Mouse (Mus musculus) limb, embryonic 10.5 days (tissue): ENCODE measurements around the gene Slc35f4. TPM values are rescaled to one million over a fixed set of nuclear protein-coding genes. Genes with fewer than 3 reads are reported as not detected.

Experiments
- DNase-seq: peaks from one replicate; pipeline ENCODE4 v3.0.0-alpha.2; 2017; ENCODE audit warnings: low spot score
- H3K27ac ChIP-seq: fragments of 300-500 bp; sonication (generic); 2 replicates; pipeline ENCODE4 v1.5.1; 2016; ENCODE audit warnings: mild to moderate bottlenecking
- H3K27me3 ChIP-seq: fragments of 300-500 bp; sonication (generic); 2 replicates; pipeline ENCODE4 v1.6.1; 2016; ENCODE audit warnings: low read depth, mild to moderate bottlenecking; ENCODE audit not compliant: poor library complexity, severe bottlenecking
- H3K36me3 ChIP-seq: fragments of 300-500 bp; sonication (generic); 2 replicates; pipeline ENCODE4 v1.6.1; 2016; ENCODE audit warnings: mild to moderate bottlenecking, moderate library complexity
- H3K4me1 ChIP-seq: fragments of 300-500 bp; sonication (generic); 2 replicates; pipeline ENCODE4 v1.6.1; 2016
- H3K4me3 ChIP-seq: fragments of 300-500 bp; sonication (generic); 2 replicates; pipeline ENCODE4 v1.5.1; 2016; ENCODE audit warnings: mild to moderate bottlenecking, moderate library complexity
- H3K9me3 ChIP-seq: fragments of 300-500 bp; sonication (generic); replicated peaks from 2 replicates; pipeline ENCODE4 v1.6.1; 2016; ENCODE audit warnings: mild to moderate bottlenecking
- WGBS: fragments of 180-500 bp; shearing (Covaris S2); methylation state at CpG from one replicate; pipeline ENCODE4 v1.1.7; 2016; 5-methylcytosine and 5-hydroxymethylcytosine counted together
- polyA plus RNA-seq: library from polyadenylated mRNA; unstranded; fragments of >200 nt; fragmentation: Nextera tagmentation; extraction: Ambion mirVana; gene quantifications from 2 replicates; pipeline ENCODE4 v1.2.1, GENCODE M21; 2016

Slc35f4 gene
- polyA plus RNA-seq = 0.09 TPM in 1 of 2 replicates, not detected in the other

- H3K27ac ChIP-seq = no peak within 1 kb of the TSS
- no peaks in the 10 kb centered on the region for H3K36me3 ChIP-seq
- peak within 1 kb of the TSS; percentile 49 for H3K4me3 ChIP-seq
- no peaks in the 10 kb centered on the region for H3K9me3 ChIP-seq
- peaks cover 9% of the 10 kb centered on the region for H3K4me1 ChIP-seq
- H3K27me3 ChIP-seq = peaks cover 14% of the 10 kb centered on the region
- no peak for DNase-seq
- 21% methylated on average over 6 of the region's 6 CpGs for WGBS
These were observed at the start of gene Slc35f4 for GRCm38 (mm10) chr14:49525931-49526291. TSS of gene Slc35f4 (minus strand) at chr14:49526046.

GRCm38 (mm10) chr14:49568369-49568768 lies 42.5 kb upstream of the Slc35f4 start:
- Histone ChIP-seq H3K36me3 (no peaks in the 10 kb centered on the region), H3K27me3 (no peaks in the 10 kb centered on the region), H3K4me1 (0 out of 2 replicates have a peak, but pooled peaks cover 4% of the 10 kb centered on the region), H3K9me3 (no peaks in the 10 kb centered on the region), H3K27ac (no peak overlapping the region), H3K4me3 (no peak overlapping the region)
- DNase-seq = no peak

GRCm38 (mm10) chr14:49560706-49561105 lies 34.9 kb upstream of the Slc35f4 start:
- Histone ChIP-seq H3K27me3 (no peaks in the 10 kb centered on the region), H3K4me1 (no peaks in the 10 kb centered on the region), H3K4me3 (no peak overlapping the region), H3K27ac (no peak overlapping the region), H3K36me3 (no peaks in the 10 kb centered on the region), H3K9me3 (no peaks in the 10 kb centered on the region)
- DNase-seq = no peak
- 84% methylated on average over 2 of the region's 2 CpGs for whole genome bisulfite sequencing

GRCm38 (mm10) chr14:49540104-49540503 lies 14.3 kb upstream of the Slc35f4 start:
- Histone ChIP-seq H3K27me3 (no peaks in the 10 kb centered on the region), H3K36me3 (no peaks in the 10 kb centered on the region), H3K4me3 (no peak overlapping the region), H3K27ac (no peak overlapping the region), H3K9me3 (no peaks in the 10 kb centered on the region), H3K4me1 (no peaks in the 10 kb centered on the region)
- 41% methylated on average over 1 of the region's 1 CpGs for WGBS
- peak; percentile 30 for DNase-seq

- Histone ChIP-seq H3K4me3 (peak overlapping the region; percentile 49), H3K36me3 (no peaks in the 10 kb centered on the region), H3K9me3 (no peaks in the 10 kb centered on the region), H3K27ac (no peak overlapping the region), H3K27me3 (peaks cover 14% of the 10 kb centered on the region), H3K4me1 (peaks cover 9% of the 10 kb centered on the region)
- 1% methylated on average over 49 of the region's 63 CpGs for WGBS
- peak; percentile 91 for DNase-seq
These were observed 493 bp downstream of the Slc35f4 start for GRCm38 (mm10) chr14:49525176-49525930.

GRCm38 (mm10) chr14:49524665-49525064 lies 1.2 kb downstream of the Slc35f4 start:
- 79% methylated on average over 7 of the region's 8 CpGs for WGBS

GRCm38 (mm10) chr14:49515096-49515665 lies 10.7 kb downstream of the Slc35f4 start:
- WGBS = 74% methylated on average over 2 of the region's 2 CpGs
- Histone ChIP-seq H3K27me3 (no peaks in the 10 kb centered on the region), H3K4me1 (no peaks in the 10 kb centered on the region), H3K27ac (no peak overlapping the region), H3K9me3 (no peaks in the 10 kb centered on the region), H3K36me3 (no peaks in the 10 kb centered on the region), H3K4me3 (no peak overlapping the region)
- no peak for DNase-seq

More at GRCm38 (mm10) chr14:49524665-49525064, 1.2 kb downstream of the Slc35f4 start:
- Histone ChIP-seq H3K4me1 (peaks cover 9% of the 10 kb centered on the region), H3K27me3 (peaks cover 14% of the 10 kb centered on the region), H3K4me3 (no peak overlapping the region), H3K36me3 (no peaks in the 10 kb centered on the region), H3K27ac (no peak overlapping the region), H3K9me3 (no peaks in the 10 kb centered on the region)
- no peak for DNase-seq

- H3K27ac ChIP-seq = no peak overlapping the region
These were observed 11.7 kb downstream of the Slc35f4 start for GRCm38 (mm10) chr14:49514137-49514536.

GRCm38 (mm10) chr14:49495192-49495591 lies 30.7 kb downstream of the Slc35f4 start:
- no peak for DNase-seq
- Histone ChIP-seq H3K4me3 (no peak overlapping the region), H3K27me3 (no peaks in the 10 kb centered on the region), H3K27ac (no peak overlapping the region), H3K4me1 (no peaks in the 10 kb centered on the region), H3K36me3 (no peaks in the 10 kb centered on the region), H3K9me3 (no peaks in the 10 kb centered on the region)
- 97% methylated on average over 1 of the region's 1 CpGs for WGBS

More at GRCm38 (mm10) chr14:49514137-49514536, 11.7 kb downstream of the Slc35f4 start:
- H3K36me3 ChIP-seq = no peaks in the 10 kb centered on the region
- no peaks in the 10 kb centered on the region for H3K4me1 ChIP-seq
- no peak for DNase-seq
- WGBS = 84% methylated on average over 2 of the region's 2 CpGs
- no peaks in the 10 kb centered on the region for H3K9me3 ChIP-seq
- H3K27me3 ChIP-seq = no peaks in the 10 kb centered on the region
- no peak overlapping the region for H3K4me3 ChIP-seq

- no peak overlapping the region for H3K4me3 ChIP-seq
- WGBS = 73% methylated on average over 1 of the region's 1 CpGs
- no peak for DNase-seq
- no peak overlapping the region for H3K27ac ChIP-seq
- H3K4me1 ChIP-seq = no peaks in the 10 kb centered on the region
- H3K9me3 ChIP-seq = no peaks in the 10 kb centered on the region
- no peaks in the 10 kb centered on the region for H3K36me3 ChIP-seq
- H3K27me3 ChIP-seq = no peaks in the 10 kb centered on the region
These were observed 32.1 kb downstream of the Slc35f4 start for GRCm38 (mm10) chr14:49493793-49494192.

- H3K27ac ChIP-seq = no peak overlapping the region
- no peak overlapping the region for H3K4me3 ChIP-seq
- WGBS = 86% methylated on average over 3 of the region's 3 CpGs
- H3K27me3 ChIP-seq = no peaks in the 10 kb centered on the region
- no peaks in the 10 kb centered on the region for H3K36me3 ChIP-seq
- H3K4me1 ChIP-seq = no peaks in the 10 kb centered on the region
- DNase-seq = no peak
- H3K9me3 ChIP-seq = no peaks in the 10 kb centered on the region
These were observed 33.3 kb downstream of the Slc35f4 start for GRCm38 (mm10) chr14:49492506-49492905.

- H3K27me3 ChIP-seq = no peaks in the 10 kb centered on the region
- no peaks in the 10 kb centered on the region for H3K36me3 ChIP-seq
- H3K4me3 ChIP-seq = no peak overlapping the region
- DNase-seq = no peak
- no peak overlapping the region for H3K27ac ChIP-seq
- H3K9me3 ChIP-seq = no peaks in the 10 kb centered on the region
- H3K4me1 ChIP-seq = no peaks in the 10 kb centered on the region
- 87% methylated on average over 2 of the region's 2 CpGs for WGBS
These were observed 49.2 kb downstream of the Slc35f4 start for GRCm38 (mm10) chr14:49476602-49477001.

GRCm38 (mm10) chr14:49461761-49462160 lies 64.1 kb downstream of the Slc35f4 start:
- WGBS = 85% methylated on average over 2 of the region's 2 CpGs
- Histone ChIP-seq H3K27me3 (no peaks in the 10 kb centered on the region), H3K36me3 (no peaks in the 10 kb centered on the region), H3K9me3 (no peaks in the 10 kb centered on the region), H3K4me3 (no peak overlapping the region), H3K27ac (no peak overlapping the region), H3K4me1 (no peaks in the 10 kb centered on the region)
- DNase-seq = no peak
